Mouse (Mus musculus) heart, postnatal 36 days (tissue): Measurements from ENCODE around the gene Tmem45a2. TPM values are rescaled to one million over a fixed set of nuclear protein-coding genes. Genes with fewer than 3 reads are reported as not detected.

Experiments used
- total RNA-seq, 2 experiments: library from RNA; stranded (reverse); gene quantifications; 2 replicates each; pipeline ENCODE4 v1.2.3; 2021

The Tmem45a2 gene
- total RNA-seq, 2 experiments from 2014 or later = not detected

Other genes with a start within 250 kb of the Tmem45a2 start
- 1 to 10 TPM; 2.3 to 3.5 TPM for gene Tmem45a, start 185.2 kb downstream of the Tmem45a2 start, total RNA-seq
- gene Lnp1, start 143.3 kb downstream of the Tmem45a2 start, total RNA-seq = not detected
- gene Tomm70a, start 50.3 kb upstream of the Tmem45a2 start, total RNA-seq = 10 to 100 TPM; 41.2 to 41.3 TPM
- gene Nit2, start 96.0 kb upstream of the Tmem45a2 start, total RNA-seq = 10 to 100 TPM; 34.8 to 35.3 TPM
- gene Tbc1d23, start 160.1 kb upstream of the Tmem45a2 start, total RNA-seq = 10 to 100 TPM; 25.1 to 25.4 TPM
- not detected for gene Tmem30c, start 221.5 kb upstream of the Tmem45a2 start, total RNA-seq